Mouse (Mus musculus) cerebellum, adult 11 months (tissue): ENCODE data around the gene Myo5a.
"Not testable (repeated sequence)": the region's sequence is repeated elsewhere in the genome, so short reads cannot be mapped to it uniquely, and the experiment has no call there.

Source experiments
- DNase-seq: peaks from one replicate; pipeline ENCODE4 v3.0.0; 2022

Gene Myo5a

DNA sequence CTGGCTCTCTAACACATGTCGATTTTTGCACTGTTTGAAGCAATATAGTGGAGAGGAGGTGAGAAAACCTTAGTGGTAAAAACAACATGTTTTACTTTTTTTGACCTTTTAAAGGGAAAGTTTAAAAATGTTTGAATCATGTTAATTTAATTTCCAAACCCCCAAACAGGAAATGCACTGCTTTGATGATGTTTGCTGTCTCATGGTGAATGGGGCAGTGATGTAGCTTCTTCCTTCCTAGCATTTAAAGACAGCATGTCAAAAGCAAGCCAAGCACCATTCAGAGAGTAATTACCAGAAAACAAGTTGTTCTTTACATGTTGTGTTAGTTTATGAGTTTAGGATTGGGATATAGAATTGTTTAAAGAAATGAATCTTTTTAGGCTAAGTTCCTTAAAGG is 138.4 kb downstream of the Myo5a start:
- no peak for DNase-seq

DNA sequence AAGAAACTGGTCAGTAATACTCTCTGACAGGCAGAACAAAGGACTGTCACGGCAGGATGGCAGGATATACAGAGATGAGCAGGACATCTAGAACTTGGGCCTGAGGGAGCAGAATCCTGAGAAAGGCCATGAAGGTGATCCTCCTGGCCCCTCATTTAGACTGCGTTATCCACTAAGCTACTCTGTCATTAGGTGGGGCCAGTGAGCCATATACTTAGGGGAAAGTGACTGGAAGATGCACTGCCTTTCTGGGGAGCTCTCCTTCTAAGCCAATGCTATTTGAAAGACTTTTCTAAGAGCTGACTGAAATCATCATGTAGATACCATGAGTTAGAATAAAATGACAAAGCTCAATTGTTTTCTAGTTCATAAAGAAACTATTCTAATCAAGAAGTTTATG is 139.5 kb downstream of the Myo5a start:
- DNase-seq, result no peak

DNA sequence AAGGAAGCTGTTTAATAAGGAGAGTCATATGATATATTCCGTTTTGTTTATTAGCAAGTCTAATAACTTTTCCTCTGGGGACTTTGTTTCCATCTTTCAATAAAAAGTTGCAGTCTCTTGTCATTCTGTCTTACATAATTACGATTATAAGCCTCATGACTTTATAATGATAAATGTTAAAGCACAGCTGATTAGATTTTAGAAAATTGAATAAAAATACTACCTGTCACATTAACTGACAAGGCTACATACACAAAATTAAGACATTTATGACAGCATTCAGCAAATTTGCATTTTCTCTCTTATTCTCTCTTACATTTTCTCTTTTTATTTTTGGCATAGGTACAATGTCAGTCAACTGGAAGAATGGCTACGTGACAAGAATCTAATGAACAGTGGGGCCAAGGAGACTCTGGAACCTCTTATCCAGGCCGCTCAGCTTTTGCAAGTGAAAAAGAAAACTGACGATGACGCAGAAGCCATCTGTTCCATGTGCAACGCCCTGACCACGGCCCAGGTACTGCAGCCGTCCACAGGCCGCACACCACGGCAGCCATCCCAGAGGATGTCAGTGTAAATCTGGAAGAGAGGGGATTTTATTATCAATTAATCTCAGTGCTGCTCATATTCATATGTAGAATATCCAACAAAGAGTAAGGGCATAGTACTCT is 144.1 kb downstream of the Myo5a start:
- peak; percentile 40 for DNase-seq

DNA sequence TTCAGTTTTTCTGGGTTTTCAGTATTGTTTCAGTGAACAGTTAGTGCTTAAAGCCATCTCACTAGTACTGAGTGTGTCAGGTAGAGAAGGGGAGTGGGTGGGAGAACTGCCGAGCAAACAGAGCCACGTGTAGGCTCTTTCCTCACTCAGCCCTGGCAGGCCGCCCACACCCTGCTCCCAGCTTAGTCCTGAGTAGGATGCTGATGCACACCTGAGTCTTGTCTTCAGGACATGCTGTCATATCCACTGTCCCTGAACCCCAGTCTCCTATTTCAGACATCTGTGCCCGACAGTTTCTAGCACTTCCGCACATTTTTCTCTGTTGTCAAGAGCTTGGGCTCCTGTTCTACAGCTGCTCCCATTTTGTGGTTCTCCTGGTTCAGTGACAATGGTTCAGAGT is 149.1 kb downstream of the Myo5a start:
- DNase-seq, result no peak

DNA sequence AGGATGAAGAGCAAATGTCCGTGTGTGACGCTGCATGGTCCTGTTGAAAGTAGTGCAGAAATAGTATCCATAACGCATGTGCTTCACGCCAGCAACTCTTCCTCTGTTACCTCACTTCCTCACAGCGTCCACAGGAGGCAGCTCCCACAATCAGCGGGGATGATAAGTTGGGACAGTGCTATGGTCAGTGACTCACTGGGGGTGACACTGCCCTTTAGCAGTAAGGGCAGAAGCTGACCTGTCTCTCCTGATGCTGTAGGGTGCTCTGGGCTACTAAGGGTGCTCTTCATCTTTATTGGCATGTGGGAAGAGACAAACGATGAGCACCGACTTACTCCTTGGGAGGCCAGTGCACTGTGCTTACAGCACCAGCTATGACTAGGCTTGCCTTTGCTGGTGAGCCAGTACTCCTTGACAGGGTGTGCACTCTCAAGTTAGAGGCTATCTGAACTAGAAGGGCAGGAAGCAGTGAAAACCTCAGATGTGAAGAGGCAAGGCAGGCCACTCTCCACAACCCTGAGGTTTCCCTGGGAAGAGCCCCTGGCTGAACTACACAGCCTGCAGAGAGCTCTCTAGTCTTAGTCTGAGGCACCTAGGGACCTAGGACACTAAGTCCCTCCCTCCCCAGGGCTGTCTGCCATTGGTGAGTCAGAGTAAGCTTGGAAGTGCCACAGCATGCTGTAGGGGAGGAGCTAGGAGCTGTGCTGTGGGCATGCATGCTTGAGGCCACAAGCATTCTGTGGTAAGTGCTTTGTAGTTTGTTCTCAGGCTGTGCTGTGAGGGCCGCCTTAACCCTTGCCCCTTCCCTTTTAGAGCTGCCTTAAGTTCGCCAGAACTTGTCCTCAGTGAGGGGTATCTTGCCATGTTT is 150.8 kb downstream of the Myo5a start:
- no peak for DNase-seq

DNA sequence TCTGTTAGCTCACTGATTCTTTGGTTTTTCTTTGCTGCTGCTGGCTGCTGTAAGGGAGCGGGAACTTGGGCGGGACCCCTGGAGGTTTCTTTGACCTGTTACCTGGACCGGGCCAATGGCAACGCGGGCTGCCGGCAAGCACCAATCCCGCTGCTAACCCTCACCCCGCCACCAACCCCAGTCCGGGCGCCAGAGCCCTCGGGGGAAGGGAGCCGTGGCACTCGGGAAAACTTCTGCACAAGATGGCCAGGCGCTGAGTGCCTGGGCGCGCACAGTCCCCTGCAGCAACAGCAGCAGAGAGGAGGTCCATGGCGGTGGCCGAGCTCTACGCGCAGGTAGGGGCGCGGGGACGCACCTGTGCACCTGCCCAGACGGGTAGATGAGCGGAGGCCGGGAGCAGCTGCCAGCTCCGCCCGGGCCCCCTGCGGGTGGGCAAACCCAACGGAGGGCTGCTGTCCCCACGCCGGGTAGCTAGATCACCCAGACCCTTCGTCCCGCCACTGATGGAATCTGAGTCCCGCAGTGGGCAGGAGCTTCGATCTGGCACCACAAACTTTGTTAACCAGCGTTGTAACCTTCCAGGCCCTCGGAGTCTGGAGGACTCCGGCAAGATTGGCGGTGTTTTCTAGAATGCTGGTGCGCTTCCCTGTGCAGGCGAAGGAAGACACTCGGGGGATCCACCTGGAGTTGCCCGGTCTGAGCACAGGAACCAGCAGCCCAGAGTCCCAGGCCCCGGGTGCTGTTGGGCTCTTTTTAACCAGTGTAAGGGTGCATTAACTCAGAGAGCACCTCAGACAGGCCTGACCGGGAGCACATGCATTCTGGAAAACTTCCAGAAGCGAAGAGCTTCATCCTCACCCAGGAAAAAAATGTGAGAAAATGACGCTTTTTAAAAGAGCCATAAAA is 161.3 kb downstream of the Myo5a start, which contains the start of gene Myo5c:
Gene Myo5c, plus strand, starts transcription at position 180 of the 906 bp plus-strand sequence.
- DNase-seq, result no peak

DNA sequence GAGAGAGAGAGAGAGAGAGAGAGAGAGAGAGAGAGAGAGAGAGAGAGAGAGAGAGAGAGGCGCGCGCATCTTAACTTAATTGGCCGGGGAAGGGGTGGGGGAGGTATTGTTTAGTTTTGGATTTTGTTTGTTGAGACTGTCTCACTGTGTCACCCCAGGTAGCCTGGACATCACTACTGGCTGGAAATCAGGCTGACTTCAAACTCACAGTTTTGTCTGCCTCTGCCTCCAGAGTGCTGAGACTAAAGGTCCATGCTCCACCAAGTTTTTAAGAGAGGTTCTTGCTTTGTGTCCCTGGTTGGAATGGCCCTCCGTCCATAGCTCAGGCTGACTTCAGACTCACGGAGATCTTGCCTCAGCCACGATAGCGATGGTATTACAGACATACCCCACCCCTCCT is 162.0 kb downstream of the Myo5a start:
- DNase-seq, result no peak

DNA sequence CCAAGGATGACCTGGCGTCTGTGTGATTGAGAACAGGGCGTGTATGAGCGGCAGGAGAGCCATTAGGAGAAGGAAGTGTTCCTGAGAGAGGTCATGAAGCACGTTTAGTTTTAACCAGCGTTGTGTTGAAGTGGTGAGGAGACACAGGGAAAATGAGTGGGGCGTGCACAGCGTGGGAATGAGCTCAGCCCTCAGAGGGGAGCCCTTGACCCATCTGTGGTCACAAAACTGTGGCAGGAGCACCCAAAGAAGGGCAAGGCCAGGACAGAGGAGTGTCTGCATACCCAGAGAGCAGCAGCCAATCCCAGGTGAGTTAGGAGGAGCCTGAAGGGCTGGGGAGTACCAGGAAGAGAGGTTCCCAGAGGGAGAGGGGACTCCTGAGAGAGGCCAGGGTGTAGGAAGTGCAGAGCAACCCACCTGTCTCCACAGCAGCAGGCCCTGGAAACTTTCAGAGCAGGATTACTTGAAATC is 163.5 kb downstream of the Myo5a start:
- no peak for DNase-seq

DNA sequence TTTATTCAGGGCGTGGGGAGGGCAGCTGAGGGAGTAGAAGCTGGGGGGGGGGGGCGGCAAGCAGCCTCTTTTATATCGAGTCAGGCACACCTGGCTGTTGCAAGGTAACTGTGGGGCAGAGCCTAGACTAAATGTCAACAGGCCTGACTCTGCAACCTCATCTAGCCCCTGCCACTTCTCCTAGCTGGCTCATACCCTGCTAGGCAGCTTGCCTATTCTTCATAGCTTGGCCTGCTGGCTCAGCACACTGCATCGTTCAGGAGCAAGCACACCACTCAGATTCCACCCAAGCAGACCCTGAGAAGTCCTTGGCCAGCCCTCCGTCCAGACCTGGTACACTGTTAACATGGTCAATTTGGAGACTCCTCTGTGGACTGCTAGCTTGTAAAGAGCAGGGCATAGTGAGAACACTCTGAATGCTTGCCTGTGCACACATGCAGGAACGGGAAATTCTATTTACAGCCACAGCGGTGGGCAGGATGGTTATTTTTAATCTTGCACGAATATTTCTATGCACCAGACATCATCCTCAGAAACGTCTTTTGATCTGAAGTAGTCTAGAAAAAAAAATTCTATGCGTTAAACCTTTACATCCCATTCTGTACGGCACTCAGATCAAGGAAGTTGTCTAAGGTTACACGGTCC is 164.3 kb downstream of the Myo5a start:
- no peak for DNase-seq

DNA sequence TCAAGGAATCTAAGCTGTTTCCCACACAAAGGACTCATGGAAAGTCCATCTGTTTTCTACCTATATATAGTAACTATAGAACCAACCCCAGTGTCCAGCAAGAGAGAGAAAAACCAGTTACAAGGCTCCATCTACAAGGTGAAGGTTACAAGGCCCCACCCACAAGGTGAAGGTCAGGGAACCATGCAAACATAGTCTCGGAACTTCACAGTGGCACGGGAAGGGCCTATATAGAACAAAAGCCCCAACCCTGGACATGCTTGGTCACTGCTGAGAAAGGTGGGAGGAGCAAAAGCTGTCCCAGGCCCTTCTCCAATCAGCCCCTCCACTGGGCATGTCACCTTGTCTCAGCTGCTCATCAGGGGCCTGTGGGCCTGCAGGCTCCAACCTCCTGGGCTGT is 164.9 kb downstream of the Myo5a start:
- DNase-seq, result no peak

DNA sequence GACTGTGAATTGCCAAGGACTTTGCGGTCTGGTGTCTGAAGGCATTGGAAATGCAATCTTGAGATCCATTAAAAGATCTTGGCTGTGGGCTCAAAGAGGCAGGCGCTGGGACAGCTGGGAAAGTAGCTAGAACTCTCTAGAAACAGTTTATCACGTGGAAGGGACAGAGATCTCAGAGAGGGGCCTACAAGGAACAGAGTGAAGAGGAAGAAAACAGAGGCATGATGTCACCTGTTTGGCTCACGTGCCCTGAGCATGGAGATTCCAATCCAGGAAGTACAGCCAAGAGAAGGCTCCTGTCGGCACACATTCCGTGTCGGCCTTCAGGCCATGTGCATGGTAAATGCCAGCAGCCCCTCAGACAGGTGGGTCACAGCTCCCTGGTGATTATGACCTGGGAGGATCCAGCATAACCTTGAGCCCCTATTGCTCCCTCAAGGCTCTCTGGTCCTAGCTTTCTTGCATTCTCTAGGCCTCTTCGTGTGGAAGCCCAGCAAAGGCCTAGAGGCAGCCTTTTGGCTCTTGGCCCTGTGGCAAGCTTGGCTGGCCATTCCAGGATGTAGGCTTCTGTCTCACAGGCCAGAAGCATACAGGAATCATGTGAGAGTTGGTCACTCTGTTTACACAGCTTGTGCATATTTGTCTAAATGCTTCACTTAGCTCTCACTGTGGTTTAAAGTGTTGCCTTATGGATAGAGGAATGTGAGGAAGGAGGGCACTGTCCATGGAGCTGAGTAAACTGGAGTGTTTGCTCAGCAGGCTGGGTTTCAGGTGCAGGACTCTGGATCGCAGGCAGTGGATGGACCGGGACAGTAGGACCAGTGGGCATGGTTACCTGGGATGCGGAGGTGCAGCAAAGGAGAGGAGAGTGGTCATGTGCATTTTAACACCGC is 165.8 kb downstream of the Myo5a start:
- DNase-seq, result no peak

DNA sequence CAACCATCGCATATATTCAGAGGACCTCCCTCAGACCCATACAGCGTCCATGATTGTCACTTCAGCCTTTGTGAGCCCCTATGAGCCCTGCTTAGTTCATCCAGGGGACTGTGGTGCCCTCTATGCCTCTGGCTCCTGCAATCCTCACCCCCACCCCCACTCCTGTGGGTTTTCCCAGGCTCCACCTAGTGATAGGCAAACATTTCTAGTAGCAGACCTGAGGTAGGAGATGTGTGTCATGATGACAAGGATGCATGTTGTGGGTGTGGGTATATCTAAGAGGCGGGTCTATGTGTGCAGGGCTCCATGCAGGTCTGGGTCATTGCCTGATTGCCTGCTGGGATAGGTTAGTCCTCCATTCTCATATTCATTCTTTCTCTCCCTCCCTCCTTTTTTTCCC is 167.4 kb downstream of the Myo5a start:
- DNase-seq, result no peak

DNA sequence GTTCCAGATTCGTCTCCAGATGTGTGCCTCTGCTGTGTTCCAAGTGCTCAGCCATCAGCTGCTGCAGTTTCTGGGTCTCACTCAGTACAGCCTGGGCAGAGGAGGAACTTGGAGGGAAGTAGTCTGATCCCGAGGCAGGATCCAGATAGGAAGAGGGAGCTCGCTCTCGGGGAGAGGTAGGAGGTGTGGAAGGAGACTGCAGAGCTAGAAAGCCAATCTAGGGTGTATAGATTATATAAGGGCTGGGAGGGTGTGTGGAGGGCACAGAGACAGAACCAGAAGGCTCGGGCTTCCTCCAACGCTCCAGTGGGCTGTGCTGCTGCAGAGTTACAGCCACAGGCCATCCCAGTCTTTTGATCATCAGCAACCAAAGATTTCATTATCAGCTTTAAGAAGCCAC is 172.2 kb downstream of the Myo5a start:
- DNase-seq, result no peak

DNA sequence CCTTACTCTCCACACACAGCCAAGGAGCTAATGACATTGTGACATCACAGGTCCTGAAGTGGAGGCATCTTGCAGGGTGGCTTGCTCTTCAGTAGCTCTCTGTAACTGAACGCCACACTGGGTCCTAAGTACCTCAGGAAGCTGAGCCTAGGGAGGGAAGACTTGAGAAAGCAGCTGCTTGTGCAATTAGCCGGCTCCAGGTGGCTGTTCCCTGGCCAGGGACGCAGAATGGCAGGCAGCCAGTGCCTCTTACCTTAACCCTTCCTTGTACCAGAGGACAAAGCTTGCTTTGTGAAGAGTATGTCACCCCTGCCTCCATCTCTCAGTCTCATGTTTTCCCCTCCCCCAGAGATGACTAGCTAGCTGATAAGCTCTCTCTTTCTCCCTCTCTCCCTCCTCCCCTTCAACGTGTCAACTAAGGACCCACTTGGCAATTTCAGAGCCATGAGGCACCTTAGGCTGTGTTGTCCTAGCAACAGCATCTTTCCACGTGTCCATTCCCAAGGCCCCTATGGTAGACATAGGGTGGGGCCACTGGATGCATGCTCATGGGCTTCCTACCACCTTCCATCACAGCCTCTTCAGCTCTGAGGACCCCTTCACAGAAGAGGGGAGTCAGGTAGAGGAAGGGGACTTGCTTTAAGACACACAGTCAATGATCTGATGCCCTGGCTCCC is 173.1 kb downstream of the Myo5a start:
- peak; percentile 76 for DNase-seq

DNA sequence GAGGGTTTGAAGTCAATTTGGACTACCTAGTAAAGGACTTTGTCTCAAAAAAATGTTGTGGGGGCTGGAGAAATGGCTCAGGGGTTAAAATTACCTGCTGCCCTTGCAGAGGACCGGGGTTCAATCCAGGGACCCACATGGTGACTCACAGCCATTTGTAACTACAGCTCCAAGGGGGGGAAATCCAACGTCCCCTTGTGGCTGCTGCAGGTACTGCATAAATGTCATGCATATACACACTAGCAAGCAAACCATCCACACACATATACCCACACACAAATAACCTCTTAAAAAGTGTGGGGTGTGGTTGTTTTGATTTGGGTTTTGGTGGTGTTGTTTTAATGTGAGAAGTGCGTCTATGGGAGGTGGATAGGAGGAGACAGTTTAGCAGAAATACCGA is 173.7 kb downstream of the Myo5a start:
- no peak for DNase-seq

DNA sequence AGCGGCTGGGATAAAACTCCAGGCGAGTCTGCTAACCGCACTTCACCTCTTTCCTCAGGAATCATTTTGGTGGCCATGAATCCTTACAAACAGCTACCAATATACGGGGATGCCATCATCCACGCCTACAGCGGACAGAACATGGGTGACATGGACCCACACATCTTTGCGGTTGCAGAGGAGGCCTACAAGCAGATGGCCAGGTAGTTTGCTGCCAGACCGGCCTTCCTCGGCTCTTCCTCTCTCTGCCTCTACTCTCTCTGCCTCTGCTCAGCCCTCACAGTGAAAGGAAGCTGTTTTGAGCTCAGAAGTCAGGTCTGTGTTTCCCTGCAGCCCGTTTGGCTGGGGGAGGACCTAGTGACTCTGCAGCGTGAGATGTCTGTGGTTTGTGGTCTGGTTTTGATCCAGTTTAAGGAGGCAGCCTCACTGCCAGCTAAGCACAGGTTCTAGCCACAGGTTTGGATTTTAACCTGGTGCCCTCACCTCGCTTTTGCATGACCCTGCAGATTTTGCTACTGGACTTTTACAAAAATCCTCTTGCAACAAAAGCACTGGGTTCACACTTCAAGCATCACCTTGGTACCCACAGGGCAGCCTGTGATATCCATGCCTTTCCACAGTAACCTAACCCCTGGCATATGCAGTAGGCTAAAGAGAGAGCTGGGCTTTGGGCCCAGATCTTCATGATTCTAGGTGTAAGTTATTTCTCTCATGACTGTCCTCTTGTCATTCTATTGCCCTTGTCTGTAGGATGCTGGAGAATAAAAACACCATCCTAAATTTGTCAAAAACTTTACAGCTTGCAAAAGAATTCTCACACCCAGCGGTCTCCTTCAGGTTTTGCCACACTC is 175.5 kb downstream of the Myo5a start:
- no peak for DNase-seq

DNA sequence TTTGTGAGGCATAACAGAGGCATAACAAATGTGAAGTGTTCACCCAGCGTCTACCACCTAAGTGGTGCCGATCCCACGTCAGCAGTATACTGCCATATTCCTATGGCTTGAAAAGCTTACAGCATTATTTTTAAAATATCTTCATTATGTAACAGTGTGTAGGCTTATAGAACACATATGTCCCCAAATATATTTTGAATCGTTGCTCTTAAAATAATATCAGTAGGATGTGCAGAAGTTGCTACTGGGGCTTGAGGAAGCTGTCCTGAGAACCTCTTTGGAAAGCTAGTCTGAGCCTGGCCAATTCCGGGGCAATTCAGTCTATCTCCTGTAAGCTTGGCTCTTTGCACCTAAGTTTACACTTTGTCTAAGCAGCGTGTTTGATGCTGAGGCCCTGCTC is 177.1 kb downstream of the Myo5a start:
- DNase-seq, result no peak

DNA sequence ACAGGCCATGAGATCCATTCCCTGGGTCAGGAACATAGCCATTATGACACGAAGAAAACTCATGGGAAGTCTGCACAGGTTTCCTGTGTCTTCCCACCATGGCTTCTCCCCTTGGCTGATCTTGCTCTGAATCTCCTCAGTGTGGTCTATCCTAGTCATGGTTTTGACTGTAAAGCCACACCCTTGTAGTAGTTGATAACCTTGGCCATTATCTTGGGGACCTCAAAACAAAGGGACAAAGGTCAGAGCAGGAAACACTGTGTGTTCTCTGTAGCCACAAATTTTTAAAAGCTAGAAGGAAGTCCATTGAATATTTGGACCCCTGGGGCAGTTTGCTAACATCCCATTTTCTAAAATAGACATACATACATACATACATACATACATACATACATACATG is 177.5 kb downstream of the Myo5a start:
- no peak for DNase-seq

DNA sequence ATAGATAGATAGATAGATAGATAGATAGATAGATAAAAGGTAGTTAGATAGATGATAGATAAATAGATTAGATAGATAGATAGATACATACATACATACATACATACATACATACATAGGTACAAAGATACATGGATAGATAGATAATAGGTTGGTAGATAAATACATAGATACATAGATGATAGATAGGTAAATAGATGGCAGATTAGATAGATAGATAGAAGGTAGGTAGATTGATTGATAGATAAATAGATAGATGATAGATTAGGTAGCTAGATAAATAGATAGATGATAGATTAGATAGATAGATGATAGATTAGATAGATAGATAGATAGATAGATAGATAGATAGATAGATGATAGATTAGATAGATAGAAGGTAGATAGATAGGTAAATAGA is 178.1 kb downstream of the Myo5a start:
- DNase-seq, result no peak

DNA sequence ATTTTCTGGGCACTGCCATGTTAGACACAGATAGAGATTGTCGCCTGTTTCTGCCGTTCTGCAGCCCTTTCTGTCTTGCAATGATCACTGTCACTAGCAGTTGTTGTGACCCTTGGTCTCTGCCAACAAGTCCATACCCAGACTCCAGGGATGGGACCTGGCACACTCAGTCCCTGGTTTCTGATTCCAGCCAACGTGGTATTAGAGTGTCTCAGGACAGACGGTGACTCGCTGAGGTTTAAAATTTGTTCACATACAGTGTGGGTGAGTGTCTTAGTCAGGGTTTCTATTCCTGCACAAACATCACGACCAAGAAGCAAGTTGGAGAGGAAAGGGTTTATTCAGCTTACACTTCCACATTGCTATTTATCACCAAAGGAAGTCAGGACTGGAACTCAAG is 182.3 kb downstream of the Myo5a start:
- not testable (repeated sequence) for DNase-seq
